Mouse (Mus musculus) limb, embryonic 13.5 days (tissue): ENCODE results near the gene Grb2. TPM values are rescaled to one million over a fixed set of nuclear protein-coding genes. Genes with fewer than 3 reads are reported as not detected.
A peak's percentile ranks its signal among the peaks of the same experiment; 100 is the strongest.

Source experiments
- ATAC-seq: fragments of 200-750 bp; cut with Nextera tagmentation; 2 replicates; pipeline ENCODE4 v1.8.0; 2017; ENCODE audit warnings: low read depth, moderate number of reproducible peaks, moderate TSS enrichment; ENCODE audit not compliant: low FRiP score
- H3K27ac ChIP-seq: fragments of 300-500 bp; sonication (generic); 2 replicates; pipeline ENCODE4 v1.5.1; 2015; ENCODE audit warnings: inconsistent platforms, mild to moderate bottlenecking, moderate library complexity
- H3K27me3 ChIP-seq: fragments of 300-500 bp; sonication (generic); 2 replicates; pipeline ENCODE4 v1.6.1; 2015; ENCODE audit warnings: mild to moderate bottlenecking, inconsistent platforms
- H3K36me3 ChIP-seq: fragments of 300-500 bp; sonication (generic); 2 replicates; pipeline ENCODE4 v1.6.1; 2015; ENCODE audit warnings: inconsistent platforms, mild to moderate bottlenecking, moderate library complexity
- H3K4me1 ChIP-seq: fragments of 300-500 bp; sonication (generic); 2 replicates; pipeline ENCODE4 v1.6.1; 2015; ENCODE audit warnings: inconsistent platforms
- H3K4me2 ChIP-seq: fragments of 300-500 bp; sonication (generic); replicated peaks from 2 replicates; pipeline ENCODE4 v1.6.1; 2015; ENCODE audit warnings: inconsistent platforms, mild to moderate bottlenecking, moderate library complexity
- H3K4me3 ChIP-seq: fragments of 300-500 bp; sonication (generic); 2 replicates; pipeline ENCODE4 v1.5.1; 2015; ENCODE audit warnings: moderate library complexity, mild to moderate bottlenecking, inconsistent platforms
- H3K9ac ChIP-seq: fragments of 300-500 bp; sonication (generic); 2 replicates; pipeline ENCODE4 v1.6.1; 2015; ENCODE audit warnings: mild to moderate bottlenecking, inconsistent platforms
- H3K9me3 ChIP-seq: fragments of 300-500 bp; sonication (generic); 2 replicates; pipeline ENCODE4 v1.6.1; 2016; ENCODE audit warnings: inconsistent platforms
- WGBS: fragments of 180-500 bp; shearing (Covaris S2); methylation state at CpG from one replicate; pipeline ENCODE4 v1.1.7; 2015; 5-methylcytosine and 5-hydroxymethylcytosine counted together
- polyA plus RNA-seq: library from polyadenylated mRNA; unstranded; fragments of >200 nt; fragmentation: Nextera tagmentation; extraction: Ambion mirVana; gene quantifications from 2 replicates; pipeline ENCODE4 v1.2.1, GENCODE M21; 2015

The Grb2 gene
- polyA plus RNA-seq, 1 experiment from 2014 or later = 102 TPM

DNA sequence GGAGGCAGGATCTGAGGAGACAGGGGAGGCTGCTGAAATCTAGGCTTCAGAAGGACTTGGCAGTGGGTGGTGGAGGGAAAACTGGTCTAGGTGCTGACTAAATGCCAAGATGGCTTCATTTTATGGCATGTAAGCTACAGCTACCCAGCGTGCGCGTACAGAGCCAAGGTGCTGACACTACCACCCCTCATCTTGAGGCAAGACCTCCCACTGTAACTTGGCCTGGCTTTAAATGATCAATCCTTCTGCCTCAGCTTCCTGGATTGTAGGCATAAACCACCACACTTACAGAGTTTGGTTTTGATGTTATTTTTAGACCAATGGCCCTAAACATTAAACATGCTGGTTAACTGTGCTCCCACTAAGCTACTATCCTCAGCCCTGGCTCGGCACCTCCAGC is 68.9 kb downstream of the Grb2 start:
- no peak for ATAC-seq
- Histone ChIP-seq H3K36me3 (peaks cover 20% of the 10 kb centered on the region), H3K4me2 (no peak overlapping the region), H3K4me3 (no peak overlapping the region), H3K27ac (no peak overlapping the region), H3K9ac (0 out of 2 replicates have a peak overlapping the region, but pooled peaks have one; percentile 9), H3K27me3 (no peaks in the 10 kb centered on the region), H3K4me1 (no peaks in the 10 kb centered on the region), H3K9me3 (no peaks in the 10 kb centered on the region)
- 65% methylated on average over 4 of the region's 4 CpGs for WGBS

GRCm38 (mm10) chr11:115638498-115639409 is 69.6 kb downstream of the Grb2 start:
- peak overlapping the region; percentile 9; the same call in 1 of the 2 replicates for H3K9ac ChIP-seq
- H3K4me3 ChIP-seq = no peak overlapping the region
- H3K9me3 ChIP-seq = no peaks in the 10 kb centered on the region

DNA sequence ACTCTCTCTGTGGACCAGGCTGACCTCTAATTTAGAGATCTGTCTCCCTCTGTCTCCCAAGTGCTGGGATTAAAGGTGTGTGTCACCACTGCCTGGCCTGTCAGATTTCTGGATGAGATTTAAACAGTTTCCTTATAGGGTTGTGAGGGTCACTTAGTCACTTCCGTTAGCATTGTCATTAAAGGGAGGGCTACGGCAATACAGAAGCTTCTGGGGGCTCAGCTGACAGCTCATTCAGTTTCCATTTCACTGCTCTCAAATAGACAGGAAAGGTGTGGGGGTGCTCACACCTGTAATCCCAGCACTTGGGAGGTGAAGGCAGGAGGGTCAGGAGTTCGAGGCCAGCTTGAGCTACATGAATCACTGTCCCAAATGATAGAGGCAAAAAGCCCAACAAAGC is 71.4 kb downstream of the Grb2 start:
- Histone ChIP-seq H3K4me3 (no peak overlapping the region), H3K4me1 (no peaks in the 10 kb centered on the region), H3K4me2 (no peak overlapping the region), H3K9ac (no peak overlapping the region), H3K9me3 (no peaks in the 10 kb centered on the region), H3K27me3 (no peaks in the 10 kb centered on the region), H3K27ac (no peak overlapping the region), H3K36me3 (no peaks in the 10 kb centered on the region)
- WGBS = 72% methylated on average over 3 of the region's 3 CpGs
- no peak for ATAC-seq

More at GRCm38 (mm10) chr11:115638498-115639409, 69.6 kb downstream of the Grb2 start:
- Histone ChIP-seq H3K4me2 (no peak overlapping the region), H3K36me3 (peaks cover 14% of the 10 kb centered on the region; the same call in 1 of the 2 replicates), H3K27me3 (no peaks in the 10 kb centered on the region), H3K27ac (no peak overlapping the region), H3K4me1 (no peaks in the 10 kb centered on the region)
- WGBS = 74% methylated on average over 5 of the region's 5 CpGs
- no peak for ATAC-seq

DNA sequence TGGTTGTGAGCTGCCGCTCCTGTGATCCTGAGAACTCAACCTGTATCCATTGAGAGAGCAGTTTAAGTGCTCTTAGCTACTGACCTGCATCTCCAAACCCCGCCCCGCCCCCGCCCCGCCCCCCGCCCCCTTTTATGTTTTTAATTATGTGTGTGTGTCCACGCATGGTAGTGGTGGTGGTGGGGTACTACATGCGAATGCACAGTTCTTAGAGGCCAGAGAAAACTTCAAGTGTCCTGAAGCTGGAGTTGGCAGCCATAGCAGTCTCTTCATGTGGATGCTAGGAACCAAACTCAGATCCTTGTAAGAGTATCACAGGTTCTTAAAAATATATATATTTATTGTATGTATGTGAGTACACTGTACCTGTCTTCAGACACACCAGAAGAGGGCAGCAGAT is 72.9 kb downstream of the Grb2 start:
- no peak overlapping the region for H3K4me2 ChIP-seq
- no peaks in the 10 kb centered on the region for H3K27me3 ChIP-seq
- H3K9me3 ChIP-seq = no peaks in the 10 kb centered on the region
- H3K9ac ChIP-seq = no peak overlapping the region
- H3K4me3 ChIP-seq = no peak overlapping the region
- WGBS = 75% methylated on average over 8 of the region's 8 CpGs
- ATAC-seq = no peak
- no peak overlapping the region for H3K27ac ChIP-seq
- no peaks in the 10 kb centered on the region for H3K4me1 ChIP-seq
- no peaks in the 10 kb centered on the region for H3K36me3 ChIP-seq

DNA sequence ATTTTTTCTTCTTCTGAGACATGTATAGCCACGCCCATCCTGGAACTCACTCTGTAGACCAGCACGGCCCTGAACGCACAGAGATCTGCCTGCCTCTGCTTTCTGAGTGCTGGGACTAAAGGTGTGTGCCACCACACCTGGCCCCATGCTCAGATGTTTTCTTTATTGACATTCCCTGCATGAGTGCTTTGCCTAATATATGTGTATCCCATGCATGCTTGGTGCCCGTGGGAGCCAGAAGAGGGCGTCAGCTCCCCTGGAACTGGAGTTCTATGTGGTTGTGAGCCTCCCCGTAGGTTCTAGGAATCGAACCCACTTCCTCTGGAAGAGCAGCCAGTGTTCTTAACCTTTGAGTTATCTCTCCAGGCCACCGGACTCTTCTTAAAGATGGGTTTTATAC is 73.4 kb downstream of the Grb2 start:
- H3K36me3 ChIP-seq = no peaks in the 10 kb centered on the region
- H3K27me3 ChIP-seq = no peaks in the 10 kb centered on the region
- H3K4me2 ChIP-seq = no peak overlapping the region
- no peak overlapping the region for H3K4me3 ChIP-seq
- H3K9ac ChIP-seq = no peak overlapping the region
- H3K27ac ChIP-seq = no peak overlapping the region
- no peak for ATAC-seq
- no peaks in the 10 kb centered on the region for H3K9me3 ChIP-seq
- 89% methylated on average over 8 of the region's 8 CpGs for WGBS
- H3K4me1 ChIP-seq = no peaks in the 10 kb centered on the region

DNA sequence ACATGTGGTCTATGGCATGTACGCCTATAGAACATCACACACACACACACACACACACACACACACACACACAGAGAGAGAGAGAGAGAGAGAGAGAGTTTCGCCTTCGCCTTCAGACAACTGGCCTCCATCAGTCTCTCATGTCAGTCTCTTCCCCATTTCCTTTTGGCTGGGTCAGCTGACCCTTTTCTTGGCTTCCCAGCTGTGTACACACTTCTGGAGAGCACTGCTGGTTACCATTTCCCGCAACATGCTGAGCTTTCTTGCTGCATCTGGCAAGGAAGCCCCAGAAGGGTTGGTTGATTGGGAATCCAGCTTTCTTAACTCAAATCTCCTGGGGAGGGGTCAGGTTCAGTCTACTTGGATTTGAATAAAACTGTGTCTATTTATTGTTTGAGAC is 74.3 kb downstream of the Grb2 start:
- WGBS = 63% methylated on average over 3 of the region's 4 CpGs

DNA sequence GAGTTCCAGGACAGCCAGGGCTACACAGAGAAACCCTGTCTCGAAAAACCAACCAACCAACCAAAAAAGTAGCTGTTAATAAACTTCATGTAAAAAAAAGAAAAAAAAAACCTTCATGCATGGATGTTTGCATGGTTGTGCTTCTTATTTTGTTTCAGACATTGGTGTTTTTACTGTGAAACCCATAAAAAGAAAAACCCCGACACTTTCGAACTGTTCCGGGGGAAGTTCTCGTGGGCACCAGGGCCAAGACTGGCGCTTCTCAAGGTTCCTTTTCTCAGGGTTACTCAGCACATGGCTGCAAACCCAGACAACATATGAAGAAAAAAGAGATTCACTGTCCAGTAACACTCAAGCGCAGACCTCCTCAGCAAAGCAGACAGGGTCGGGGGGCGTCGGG is 75.5 kb downstream of the Grb2 start:
- no peaks in the 10 kb centered on the region for H3K9me3 ChIP-seq
- no peak for ATAC-seq
- no peak overlapping the region for H3K4me2 ChIP-seq
- H3K27ac ChIP-seq = no peak overlapping the region
- 86% methylated on average over 10 of the region's 10 CpGs for WGBS
- no peaks in the 10 kb centered on the region for H3K27me3 ChIP-seq
- no peak overlapping the region for H3K9ac ChIP-seq
- no peaks in the 10 kb centered on the region for H3K36me3 ChIP-seq
- no peak overlapping the region for H3K4me3 ChIP-seq
- no peaks in the 10 kb centered on the region for H3K4me1 ChIP-seq

More for the DNA sequence above, 74.3 kb downstream of the Grb2 start:
- H3K4me3 ChIP-seq = no peak overlapping the region
- no peaks in the 10 kb centered on the region for H3K27me3 ChIP-seq
- H3K9me3 ChIP-seq = no peaks in the 10 kb centered on the region
- H3K36me3 ChIP-seq = no peaks in the 10 kb centered on the region
- H3K4me1 ChIP-seq = no peaks in the 10 kb centered on the region
- no peak overlapping the region for H3K9ac ChIP-seq
- no peak overlapping the region for H3K27ac ChIP-seq
- no peak overlapping the region for H3K4me2 ChIP-seq
- ATAC-seq = no peak

DNA sequence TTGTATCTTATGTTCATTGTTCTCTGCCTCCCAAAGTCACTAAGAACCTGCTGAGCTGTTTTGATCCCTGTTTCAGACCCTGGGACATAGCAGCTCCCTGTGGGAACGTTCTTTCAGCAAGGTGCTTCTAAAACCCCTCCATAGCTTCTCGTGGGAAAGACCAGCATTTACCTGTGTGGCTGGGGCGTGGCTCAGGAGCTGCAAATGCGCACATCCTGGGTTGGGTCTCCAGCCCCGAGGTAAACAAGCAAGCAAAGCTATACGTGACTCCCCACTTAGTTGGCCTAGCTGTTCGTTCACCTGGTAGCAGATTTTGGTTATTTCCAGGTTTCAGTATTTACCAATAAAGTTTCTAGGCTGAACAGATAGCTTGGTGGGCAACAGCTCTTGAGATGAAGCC is 76.2 kb downstream of the Grb2 start:
- H3K9me3 ChIP-seq = no peaks in the 10 kb centered on the region

DNA sequence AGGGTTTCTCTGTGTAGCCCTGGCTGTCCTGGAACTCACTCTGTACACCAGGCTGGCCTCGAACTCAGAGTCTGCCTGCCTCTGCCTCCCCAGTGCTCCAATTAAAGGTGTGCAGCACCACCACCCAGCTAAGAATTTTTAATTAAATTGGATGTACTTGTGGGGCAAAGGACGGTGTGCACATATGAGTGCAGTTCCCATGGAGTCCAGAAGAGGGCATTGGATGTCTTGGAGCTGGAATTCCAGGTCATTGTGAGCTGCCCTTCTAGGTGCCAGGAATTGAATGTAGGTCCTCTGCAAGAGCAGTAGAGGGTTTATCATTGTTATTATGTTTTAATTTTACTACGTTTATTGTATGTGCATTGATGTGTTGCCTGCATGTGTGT is 76.9 kb downstream of the Grb2 start:
- Histone ChIP-seq H3K9me3 (no peaks in the 10 kb centered on the region), H3K27ac (no peak overlapping the region), H3K9ac (no peak overlapping the region), H3K4me3 (no peak overlapping the region), H3K36me3 (no peaks in the 10 kb centered on the region), H3K27me3 (no peaks in the 10 kb centered on the region), H3K4me2 (no peak overlapping the region), H3K4me1 (peaks cover 9% of the 10 kb centered on the region)
- 17% methylated on average over 3 of the region's 3 CpGs for WGBS
- no peak for ATAC-seq

More for the DNA sequence above, 76.2 kb downstream of the Grb2 start:
- Histone ChIP-seq H3K9ac (no peak overlapping the region), H3K4me1 (peaks cover 3% of the 10 kb centered on the region), H3K36me3 (no peaks in the 10 kb centered on the region), H3K27ac (no peak overlapping the region), H3K4me3 (no peak overlapping the region), H3K4me2 (no peak overlapping the region), H3K27me3 (no peaks in the 10 kb centered on the region)
- ATAC-seq = no peak
- WGBS = 71% methylated on average over 7 of the region's 7 CpGs

DNA sequence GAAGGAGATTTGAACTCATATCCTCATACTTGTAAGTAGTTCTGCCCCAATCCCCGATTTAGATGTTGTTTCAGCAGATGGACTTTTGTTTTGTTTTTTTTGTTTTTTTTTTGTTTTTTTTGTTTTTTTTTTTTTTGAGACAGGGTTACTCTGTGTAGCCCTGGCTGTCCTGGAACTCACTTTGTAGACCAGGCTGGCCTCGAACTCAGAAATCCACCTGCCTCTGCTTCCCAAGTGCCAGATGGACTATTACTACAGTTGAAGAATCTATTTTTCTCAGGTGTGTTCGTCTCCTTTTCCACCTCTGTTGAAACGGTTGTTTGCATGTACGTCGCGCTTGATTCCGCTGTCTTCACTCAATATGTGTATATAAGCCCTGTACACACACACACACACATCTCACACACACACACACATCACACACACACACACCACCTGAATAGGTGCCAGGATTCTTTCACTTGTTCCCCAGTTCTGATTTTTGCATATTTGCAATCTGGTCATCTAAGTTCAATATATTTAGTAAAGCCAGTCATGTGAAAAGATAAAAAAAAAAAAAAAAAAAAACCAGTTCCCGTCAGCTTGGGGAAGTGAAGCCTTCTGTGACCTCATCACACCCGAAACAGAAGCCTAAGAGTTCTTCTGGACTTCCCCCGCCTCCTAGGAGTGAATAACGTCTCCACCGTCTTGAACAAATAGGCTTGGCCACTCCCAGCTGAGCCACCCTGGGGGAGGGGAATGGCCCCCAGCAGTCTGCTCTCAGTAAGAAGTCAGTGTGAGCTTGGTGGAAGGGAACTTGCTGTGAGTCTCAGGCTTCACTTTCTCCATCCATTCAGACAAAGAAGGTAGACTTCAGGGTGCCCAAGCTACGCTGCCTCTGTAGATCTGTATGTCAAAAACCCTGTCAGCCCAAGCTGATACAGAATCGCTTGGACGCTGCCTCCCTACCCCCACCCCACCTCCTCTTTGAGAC is 77.6 kb downstream of the Grb2 start:
- no peaks in the 10 kb centered on the region for H3K36me3 ChIP-seq
- ATAC-seq = no peak
- peaks cover 9% of the 10 kb centered on the region for H3K4me1 ChIP-seq
- no peaks in the 10 kb centered on the region for H3K9me3 ChIP-seq
- H3K4me2 ChIP-seq = no peak overlapping the region
- H3K9ac ChIP-seq = no peak overlapping the region
- 56% methylated on average over 16 of the region's 16 CpGs for WGBS
- H3K27ac ChIP-seq = no peak overlapping the region
- H3K4me3 ChIP-seq = no peak overlapping the region
- no peaks in the 10 kb centered on the region for H3K27me3 ChIP-seq

DNA sequence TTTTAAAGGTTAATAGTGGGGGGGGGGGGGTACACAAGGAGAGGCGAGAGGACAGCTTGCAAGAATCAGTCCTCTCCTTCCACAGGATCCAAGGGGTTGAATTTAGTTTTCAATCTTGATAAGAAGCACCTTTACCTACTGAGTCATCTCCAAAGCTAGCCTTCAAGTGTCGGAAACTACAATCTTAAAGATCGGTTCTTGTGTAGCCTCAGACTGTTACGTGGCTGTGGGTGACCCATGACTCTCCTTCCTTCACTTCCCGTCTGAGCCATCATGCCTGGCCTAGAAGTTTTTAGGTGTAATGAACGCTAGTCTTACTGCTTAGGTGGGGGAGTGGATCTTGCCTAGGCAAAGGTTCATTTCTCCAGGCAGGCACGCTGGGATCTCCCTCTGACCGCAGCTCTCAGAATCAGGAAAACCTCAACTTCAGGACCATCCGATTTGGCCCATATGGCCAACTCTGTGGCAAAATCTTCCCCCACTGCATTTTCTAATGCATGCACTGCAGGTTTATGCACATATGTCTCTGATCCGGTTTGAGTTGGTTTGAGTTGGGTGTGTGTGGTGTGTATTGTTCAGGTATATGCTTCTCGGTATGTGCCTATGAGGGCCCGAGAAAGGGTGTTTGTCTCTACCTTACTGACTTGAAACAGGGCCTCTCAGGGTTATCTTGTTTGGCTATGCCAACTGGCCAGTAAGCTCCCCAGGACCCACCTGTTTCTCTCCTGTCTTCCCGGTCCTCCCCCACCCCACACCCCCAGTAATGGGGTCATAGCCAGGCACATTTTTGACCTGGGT is 78.5 kb downstream of the Grb2 start:
- H3K36me3 ChIP-seq = no peaks in the 10 kb centered on the region
- no peak for ATAC-seq
- H3K4me3 ChIP-seq = no peak overlapping the region
- no peak overlapping the region for H3K27ac ChIP-seq
- 88% methylated on average over 13 of the region's 13 CpGs for WGBS
- peaks cover 9% of the 10 kb centered on the region for H3K4me1 ChIP-seq
- H3K9ac ChIP-seq = no peak overlapping the region
- no peaks in the 10 kb centered on the region for H3K27me3 ChIP-seq
- H3K4me2 ChIP-seq = no peak overlapping the region
- H3K9me3 ChIP-seq = no peaks in the 10 kb centered on the region
